Mouse (Mus musculus): Measurements from ENCODE around the gene Kmt2d. TPM values are rescaled to one million over a fixed set of nuclear protein-coding genes. Genes with fewer than 3 reads are reported as not detected.

Kmt2d gene
- polyA plus RNA-seq, 1 experiment: 38.1 TPM

- TF ChIP-seq GATA1 (IDR thresholded peaks at IDR 0.05; ENCODE audit: low read length): no peak
Measured at GRCm38 (mm10) chr15:98893940-98894745, 23.1 kb upstream of the Kmt2d start, which contains the start of gene Rhebl1. Gene Rhebl1, minus strand, starts transcription at chr15:98894540.

GRCm38 (mm10) chr15:98893036-98893435, 22.0 kb upstream of the Kmt2d start:
- TF ChIP-seq GATA1 (IDR thresholded peaks at IDR 0.05; ENCODE audit: low read length): no peak

GRCm38 (mm10) chr15:98891907-98892606, 21.1 kb upstream of the Kmt2d start:
- no peak for TF ChIP-seq GATA1 (IDR thresholded peaks at IDR 0.05; ENCODE audit: low read length)

- no peak for TF ChIP-seq GATA1 (IDR thresholded peaks at IDR 0.05; ENCODE audit: low read length)
Measured at GRCm38 (mm10) chr15:98891198-98891742, 20.3 kb upstream of the Kmt2d start.

GRCm38 (mm10) chr15:98887526-98887925, 16.5 kb upstream of the Kmt2d start:
- TF ChIP-seq GATA1 (IDR thresholded peaks at IDR 0.05; ENCODE audit: low read length): no peak

GRCm38 (mm10) chr15:98886667-98887387, 15.8 kb upstream of the Kmt2d start:
- no peak for TF ChIP-seq GATA1 (IDR thresholded peaks at IDR 0.05; ENCODE audit: low read length)

- no peak for TF ChIP-seq GATA1 (IDR thresholded peaks at IDR 0.05; ENCODE audit: low read length)
Measured at GRCm38 (mm10) chr15:98884106-98884505, 13.1 kb upstream of the Kmt2d start.

- no peak for TF ChIP-seq GATA1 (IDR thresholded peaks at IDR 0.05; ENCODE audit: low read length)
Measured at GRCm38 (mm10) chr15:98883661-98884060, 12.7 kb upstream of the Kmt2d start.

- no peak for TF ChIP-seq GATA1 (IDR thresholded peaks at IDR 0.05; ENCODE audit: low read length)
Measured at GRCm38 (mm10) chr15:98881656-98882008, 10.6 kb upstream of the Kmt2d start.

- no peak for TF ChIP-seq GATA1 (IDR thresholded peaks at IDR 0.05; ENCODE audit: low read length)
Measured at GRCm38 (mm10) chr15:98880978-98881655, 10.1 kb upstream of the Kmt2d start.

GRCm38 (mm10) chr15:98877331-98877730, 6.3 kb upstream of the Kmt2d start:
- TF ChIP-seq GATA1 (IDR thresholded peaks at IDR 0.05; ENCODE audit: low read length): no peak

GRCm38 (mm10) chr15:98871916-98872888, 1.2 kb upstream of the Kmt2d start:
- no peak for TF ChIP-seq GATA1 (IDR thresholded peaks at IDR 0.05; ENCODE audit: low read length)

GRCm38 (mm10) chr15:98870179-98871069, 580 bp downstream of the Kmt2d start:
- no peak for TF ChIP-seq GATA1 (IDR thresholded peaks at IDR 0.05; ENCODE audit: low read length)

All from G1E-ER4 (cell line).